Mouse (Mus musculus): ENCODE results near the gene Nmrk2. TPM values are rescaled to one million over a fixed set of nuclear protein-coding genes. Genes with fewer than 3 reads are reported as not detected.
A peak's percentile ranks its signal among the peaks of the same experiment; 100 is the strongest.
"Not testable (repeated sequence)": the region's sequence is repeated elsewhere in the genome, so short reads cannot be mapped to it uniquely, and the experiment has no call there.

The Nmrk2 gene
- 10 to 100 TPM; 44.9 to 76.8 TPM for total RNA-seq (2021)
- long read RNA-seq, experiment 1, transcript Nmrk2-201 (7 exons, 1,854 nt) = major isoform, 503 of 678 reads
- long read RNA-seq, experiment 1, partial matches to known transcripts = 20 of 678 reads
- long read RNA-seq, experiment 1, other reads (novel, unspliced or antisense) = 155 of 678 reads
- long read RNA-seq, experiment 2, transcript Nmrk2-201 (7 exons, 1,854 nt) = major isoform, 383 of 562 reads
- long read RNA-seq, experiment 2, partial matches to known transcripts = 12 of 562 reads
- long read RNA-seq, experiment 2, other reads (novel, unspliced or antisense) = 167 of 562 reads

GRCm38 (mm10) chr10:81201807-81202758, at the start of gene Nmrk2:
TSS of gene Nmrk2 (minus strand) at chr10:81202051.
- intact Hi-C loops (cut with DNase I) = no loop called here
- DNase-seq = peak; percentile 37 to 52

- intact Hi-C loops (cut with DNase I) = no loop called here
Observed at GRCm38 (mm10) chr10:81249442-81249841, 47.6 kb upstream of the Nmrk2 start.

GRCm38 (mm10) chr10:81247804-81248203, 46.0 kb upstream of the Nmrk2 start:
- no peak for DNase-seq
- intact Hi-C loops (cut with DNase I) = no loop called here

More at GRCm38 (mm10) chr10:81249442-81249841, 47.6 kb upstream of the Nmrk2 start:
- DNase-seq = no peak

DNA sequence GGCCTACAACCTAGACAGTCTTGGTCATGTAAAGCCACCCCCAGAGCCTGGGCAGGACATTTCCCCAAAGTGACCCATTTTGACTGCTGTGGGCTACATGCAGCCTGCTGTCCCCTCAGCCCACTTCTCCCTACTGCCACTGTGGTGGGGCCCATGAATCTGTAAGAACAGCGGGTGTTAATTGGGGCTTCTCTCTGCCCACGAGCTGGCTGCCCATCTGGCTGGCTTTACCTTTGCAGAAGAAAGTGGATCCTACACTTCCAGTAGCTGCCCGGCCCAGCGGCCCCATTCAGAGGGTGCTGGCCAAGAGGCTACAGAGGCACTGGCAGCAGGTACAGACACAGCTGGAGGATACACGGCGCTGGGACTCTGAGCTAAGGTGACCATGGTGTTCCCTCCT, 43.3 kb upstream of the Nmrk2 start:
- DNase-seq = no peak
- intact Hi-C loops (cut with DNase I) = no loop called here

DNA sequence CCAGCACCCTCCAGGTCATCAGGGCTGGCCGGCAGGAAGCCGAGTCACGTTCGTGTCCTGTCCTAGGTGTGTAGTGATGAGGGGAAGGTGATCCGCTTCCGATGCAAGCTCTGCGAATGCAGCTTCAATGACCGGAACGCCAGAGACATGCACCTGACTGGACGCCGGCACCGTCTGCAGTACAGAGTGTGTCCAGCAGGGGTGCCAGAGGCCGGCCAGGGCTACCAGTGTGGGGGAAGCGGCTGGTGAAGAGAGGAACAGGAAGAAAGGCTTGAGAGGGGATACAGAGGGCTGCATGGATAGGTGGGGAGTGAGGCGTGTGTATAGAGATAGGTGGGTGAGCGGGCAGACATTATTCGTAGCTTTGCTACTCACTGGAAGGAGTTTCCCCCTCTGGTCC, 42.7 kb upstream of the Nmrk2 start:
- DNase-seq = peak; percentile 64 to 75
- intact Hi-C loops (cut with DNase I) = no loop called here

- DNase-seq = no peak
- intact Hi-C loops (cut with DNase I) = no loop called here
Observed at GRCm38 (mm10) chr10:81244146-81244545, 42.3 kb upstream of the Nmrk2 start.

DNA sequence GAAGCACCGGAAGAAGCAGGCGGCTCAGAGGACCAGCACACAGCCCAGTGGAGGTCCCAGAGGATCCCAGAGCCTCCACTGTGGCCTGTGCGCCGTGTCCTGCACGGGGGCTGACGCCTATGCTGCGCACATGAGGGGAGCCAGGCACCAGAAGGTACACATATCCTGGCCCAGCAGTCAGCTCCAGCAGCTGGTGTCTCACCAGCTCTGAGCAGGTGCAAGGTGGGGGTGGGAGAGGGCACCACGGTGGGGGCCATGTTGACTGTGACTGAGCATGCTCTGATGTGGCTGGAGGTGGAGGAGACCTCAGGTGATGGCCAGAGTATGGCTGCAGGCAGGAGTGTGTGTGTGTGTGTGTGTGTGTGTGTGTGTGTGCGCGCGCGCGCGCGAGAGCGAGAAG, 40.2 kb upstream of the Nmrk2 start:
- intact Hi-C loops (cut with DNase I) = no loop called here
- DNase-seq = no peak

DNA sequence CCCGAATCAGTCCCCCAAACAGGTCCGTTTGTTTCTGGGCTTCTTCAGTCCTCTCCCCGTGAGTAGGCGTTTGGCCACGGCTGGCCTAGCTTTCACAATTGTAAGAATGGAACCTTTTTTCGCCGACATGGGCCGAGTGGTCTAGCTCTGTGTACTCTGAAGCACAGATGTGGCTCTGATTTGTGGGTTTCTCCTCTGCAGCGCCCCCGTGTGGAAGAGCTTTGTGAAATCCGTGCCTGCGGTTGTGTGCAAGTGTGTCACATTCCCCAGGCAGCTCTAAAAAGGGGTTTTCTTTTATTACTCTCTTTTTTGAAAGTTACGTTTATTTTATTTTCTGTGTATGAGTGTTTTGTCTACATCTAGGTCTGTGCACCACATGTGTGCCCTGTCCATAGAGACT, 39.0 kb upstream of the Nmrk2 start:
- DNase-seq = no peak
- intact Hi-C loops (cut with DNase I) = no loop called here

GRCm38 (mm10) chr10:81238618-81239017, 36.8 kb upstream of the Nmrk2 start:
- DNase-seq = no peak
- intact Hi-C loops (cut with DNase I) = no loop called here

DNA sequence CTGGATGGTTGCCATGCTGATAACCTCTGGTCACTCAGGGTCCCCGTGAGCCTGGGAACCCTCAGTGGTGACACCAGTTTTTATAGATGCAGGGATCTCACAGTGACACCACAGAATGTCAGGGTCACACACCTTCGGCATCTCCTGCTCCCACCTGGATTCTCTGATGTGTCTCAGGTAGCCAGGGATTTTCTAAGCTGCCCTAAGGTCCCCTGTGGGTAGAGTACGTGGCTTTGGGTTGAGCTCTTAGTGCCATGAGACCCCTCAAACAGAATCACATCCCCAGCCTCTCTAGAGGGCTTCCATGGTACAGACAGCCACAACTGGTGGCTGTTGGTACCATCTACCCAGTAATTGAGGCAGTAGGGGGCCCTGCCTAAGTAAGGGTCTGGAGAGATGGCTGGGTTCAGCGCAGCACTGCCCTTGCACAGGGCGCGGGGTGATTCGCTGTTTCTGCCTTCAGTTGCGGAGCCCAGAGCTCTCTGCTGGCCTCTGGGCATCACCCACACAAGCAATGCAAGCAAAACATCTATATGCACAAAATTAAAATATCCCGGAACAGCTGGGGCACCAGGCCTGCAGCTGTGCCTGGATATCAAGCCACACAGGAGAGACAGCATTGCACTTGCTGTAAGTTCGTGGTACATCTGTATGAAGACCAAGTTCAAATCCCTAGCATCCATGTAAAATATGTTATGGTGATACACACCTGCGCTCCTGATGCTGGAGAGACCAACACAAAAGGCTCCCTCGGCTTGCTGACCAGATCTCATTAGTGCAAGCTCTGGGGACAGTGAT, 34.8 kb upstream of the Nmrk2 start:
- no peak for DNase-seq
- intact Hi-C loops (cut with DNase I) = no loop called here

- DNase-seq = no peak
- intact Hi-C loops (cut with DNase I) = no loop called here
Observed at GRCm38 (mm10) chr10:81234206-81234605, 32.4 kb upstream of the Nmrk2 start.

GRCm38 (mm10) chr10:81233226-81233585, 31.4 kb upstream of the Nmrk2 start:
- intact Hi-C loops (cut with DNase I) = no loop called here
- no peak for DNase-seq

DNA sequence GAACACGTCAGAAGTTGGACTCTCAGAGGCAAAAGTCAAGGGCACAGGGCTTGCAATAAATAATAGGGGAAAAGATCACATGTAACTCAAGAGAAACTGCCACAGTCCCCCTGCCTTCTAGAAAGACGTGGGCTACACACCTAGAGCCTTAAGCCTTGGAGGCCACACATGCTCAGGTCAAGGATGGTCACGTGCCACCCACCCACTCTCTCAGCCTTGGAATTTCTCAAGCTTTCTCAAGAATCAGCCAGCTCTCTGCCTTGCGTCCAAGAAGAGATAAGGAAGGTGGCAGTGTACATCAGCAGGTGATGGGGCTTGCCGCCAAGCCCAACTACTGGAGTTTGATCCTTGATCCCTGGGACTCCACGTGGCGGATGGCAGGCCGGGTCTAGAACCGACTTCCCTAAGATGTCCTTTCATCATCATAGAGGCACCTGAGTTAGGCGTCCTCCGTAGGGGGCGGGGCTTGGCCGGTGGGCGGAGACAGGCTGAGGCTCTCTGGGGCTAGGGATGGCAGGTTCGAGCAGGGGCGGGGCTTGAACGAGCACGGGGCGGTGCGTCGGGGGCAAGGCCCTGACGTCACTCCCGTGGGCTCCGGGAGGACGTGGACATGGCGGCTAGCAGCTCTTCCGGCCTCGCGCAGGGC, 30.9 kb upstream of the Nmrk2 start, which contains the start of gene Zfr2:
Gene Zfr2, plus strand, starts transcription at position 576 of the 646 bp plus-strand sequence.
- intact Hi-C loops (cut with DNase I) = no loop called here
- peak; percentile 73 to 78 for DNase-seq

DNA sequence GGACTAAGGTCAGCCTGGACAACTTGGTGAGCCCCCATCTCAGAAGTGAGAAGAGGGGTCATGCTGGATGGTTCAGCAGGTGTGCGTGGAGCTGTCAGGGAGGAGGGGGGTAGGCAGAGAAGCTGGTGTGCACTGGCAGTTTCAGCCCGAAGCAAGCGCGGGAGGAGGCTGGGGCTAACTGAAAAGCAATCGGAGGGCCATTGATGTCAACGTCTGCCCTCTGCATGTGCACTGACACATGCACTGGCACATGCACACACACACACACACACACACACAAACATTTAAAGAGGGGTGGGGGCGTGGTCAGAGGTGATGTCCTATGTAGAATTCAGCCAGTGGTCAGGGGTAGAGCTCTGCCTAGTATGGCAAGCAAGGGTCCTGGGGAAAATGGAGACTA, 29.6 kb upstream of the Nmrk2 start:
- intact Hi-C loops (cut with DNase I) = loop anchor here (2.0 kb wide), 1 partner anchor 25 kb away; no protein-coding TSS in a partner anchor
- no peak for DNase-seq

GRCm38 (mm10) chr10:81230438-81231332, 28.8 kb upstream of the Nmrk2 start, which contains the start of gene Atcay:
TSS of gene Atcay (minus strand) at chr10:81230833.
- DNase-seq = no peak
- intact Hi-C loops (cut with DNase I) = loop anchor here (2.0 kb wide), 1 partner anchor 24 kb away; no protein-coding TSS in a partner anchor

GRCm38 (mm10) chr10:81229735-81230437, 28.0 kb upstream of the Nmrk2 start:
- no peak for DNase-seq
- intact Hi-C loops (cut with DNase I) = loop anchor here (2.0 kb wide), 1 partner anchor 23 kb away; no protein-coding TSS in a partner anchor

GRCm38 (mm10) chr10:81223731-81224130, 21.9 kb upstream of the Nmrk2 start:
- intact Hi-C loops (cut with DNase I); DNase-seq: not testable (repeated sequence)

GRCm38 (mm10) chr10:81221402-81222015, 19.7 kb upstream of the Nmrk2 start:
- no peak for DNase-seq
- intact Hi-C loops (cut with DNase I) = no loop called here

Measured in gastrocnemius, postnatal 36 days (tissue).